Mouse (Mus musculus) heart, postnatal 0 days (tissue): Measurements from ENCODE around the gene 4930402F06Rik. TPM values are rescaled to one million over a fixed set of nuclear protein-coding genes. Genes with fewer than 3 reads are reported as not detected.

Experiments
- ATAC-seq: fragments of 200-750 bp; cut with Nextera tagmentation; 2 replicates; pipeline ENCODE4 v1.8.0; 2017; ENCODE audit warnings: low read depth, moderate number of reproducible peaks, moderate library complexity; ENCODE audit not compliant: insufficient read depth
- DNase-seq: peaks from one replicate; pipeline ENCODE4 v3.0.0-alpha.2; 2016; ENCODE audit warnings: low spot score
- H3K27ac ChIP-seq: fragments of 300-500 bp; sonication (generic); 2 replicates; pipeline ENCODE4 v1.5.1; 2014; ENCODE audit warnings: low read depth, mild to moderate bottlenecking
- H3K27me3 ChIP-seq: fragments of 300-500 bp; sonication (generic); 2 replicates; pipeline ENCODE4 v1.6.1; 2014; ENCODE audit warnings: low read length, mixed read lengths; ENCODE audit not compliant: control insufficient read depth, insufficient read depth
- H3K36me3 ChIP-seq: fragments of 300-500 bp; sonication (generic); replicated peaks from 2 replicates; pipeline ENCODE4 v1.6.1; 2014; ENCODE audit warnings: low read length, mixed read lengths; ENCODE audit not compliant: control insufficient read depth, insufficient read depth
- H3K4me1 ChIP-seq: fragments of 300-500 bp; sonication (generic); 2 replicates; pipeline ENCODE4 v1.6.1; 2014; ENCODE audit warnings: antibody characterized with exemption; ENCODE audit not compliant: control insufficient read depth, insufficient read depth
- H3K4me2 ChIP-seq: fragments of 300-500 bp; sonication (generic); 2 replicates; pipeline ENCODE4 v1.6.1; 2014; ENCODE audit warnings: low read depth, mild to moderate bottlenecking, low read length, moderate library complexity
- H3K4me3 ChIP-seq: fragments of 300-500 bp; sonication (generic); 2 replicates; pipeline ENCODE4 v1.5.1; 2014; ENCODE audit warnings: low read depth, low read length
- H3K9ac ChIP-seq: fragments of 300-500 bp; sonication (generic); replicated peaks from 2 replicates; pipeline ENCODE4 v1.6.1; 2014; ENCODE audit warnings: low read depth, low read length, mixed read lengths
- H3K9me3 ChIP-seq: fragments of 300-500 bp; sonication (generic); replicated peaks from 2 replicates; pipeline ENCODE4 v1.6.1; 2016; ENCODE audit warnings: low read length; ENCODE audit not compliant: control insufficient read depth
- CTCF ChIP-seq: IDR thresholded peaks from 2 replicates; pipeline ENCODE4 v1.5.1; 2016; ENCODE audit warnings: antibody characterized with exemption, control low read depth, low read depth
- EP300 ChIP-seq: IDR thresholded peaks from 2 replicates; pipeline ENCODE4 v1.6.1; 2016; ENCODE audit warnings: antibody characterized with exemption, low read depth
- WGBS: fragments of 180-500 bp; shearing (Covaris S2); extraction: QIAGEN DNeasy Blood & Tissue Kit; methylation state at CpG from one replicate; pipeline ENCODE4 v1.1.7; 2014; 5-methylcytosine and 5-hydroxymethylcytosine counted together
- polyA plus RNA-seq: library from polyadenylated mRNA; unstranded; fragments of >200 nt; fragmentation: Nextera tagmentation; extraction: Ambion mirVana; gene quantifications from 2 replicates; pipeline ENCODE4 v1.2.1, GENCODE M21; 2015
- total RNA-seq: library from RNA; depleted of rRNA; stranded (reverse); fragments of >200 nt; gene quantifications from 2 replicates; pipeline ENCODE4 v1.2.3, GENCODE M21; 2014; ENCODE audit warnings: low replicate concordance

4930402F06Rik gene
- total and polyA plus RNA-seq, 2 experiments from 2014 or later, result not detected

- 61% methylated on average over 1 of the region's 1 CpGs for WGBS
- no peak for TF ChIP-seq EP300
- no peak for TF ChIP-seq CTCF
Measured at GRCm38 (mm10) chr2:35338036-35338435, 58.9 kb downstream of the 4930402F06Rik start.

GRCm38 (mm10) chr2:35337419-35337818 is 59.6 kb downstream of the 4930402F06Rik start:
- Histone ChIP-seq H3K27ac (peak overlapping the region; percentile 89), H3K27me3 (no peaks in the 10 kb centered on the region), H3K9ac (0 out of 2 replicates have a peak overlapping the region, but pooled peaks have one; percentile 35), H3K36me3 (no peaks in the 10 kb centered on the region), H3K4me2 (peak overlapping the region; percentile 88), H3K4me3 (peak overlapping the region; percentile 79), H3K9me3 (no peaks in the 10 kb centered on the region), H3K4me1 (peaks cover 13% of the 10 kb centered on the region)
- ATAC-seq (no peak), DNase-seq (no peak)
- 46% methylated on average over 10 of the region's 10 CpGs for WGBS
- TF ChIP-seq EP300 (no peak), CTCF (no peak)

More at GRCm38 (mm10) chr2:35338036-35338435, 58.9 kb downstream of the 4930402F06Rik start:
- DNase-seq (no peak), ATAC-seq (no peak)
- Histone ChIP-seq H3K9ac (no peak overlapping the region), H3K4me1 (peaks cover 14% of the 10 kb centered on the region), H3K9me3 (no peaks in the 10 kb centered on the region), H3K36me3 (no peaks in the 10 kb centered on the region), H3K27ac (peak overlapping the region; percentile 46), H3K4me2 (no peak overlapping the region), H3K4me3 (no peak overlapping the region), H3K27me3 (no peaks in the 10 kb centered on the region)

GRCm38 (mm10) chr2:35336388-35337280 is 60.3 kb downstream of the 4930402F06Rik start, which contains the start of gene Stom:
Gene Stom, minus strand, starts transcription at chr2:35336976.
- TF ChIP-seq CTCF, result peak; percentile 12; the same call in 1 of the 2 replicates
- TF ChIP-seq EP300, result no peak; the same call in 1 of the 2 replicates
- ATAC-seq (peak; percentile 100), DNase-seq (peak; percentile 98)
- under 1% methylated on average over 45 of the region's 45 CpGs for WGBS
- Histone ChIP-seq H3K36me3 (no peaks in the 10 kb centered on the region), H3K9ac (peak within 1 kb of the TSS; percentile 78), H3K4me2 (peak within 1 kb of the TSS; percentile 88), H3K4me1 (peaks cover 17% of the 10 kb centered on the region), H3K27ac (peak within 1 kb of the TSS; percentile 89), H3K4me3 (peak within 1 kb of the TSS; percentile 79), H3K27me3 (no peaks in the 10 kb centered on the region), H3K9me3 (no peaks in the 10 kb centered on the region)

GRCm38 (mm10) chr2:35335620-35336019 is 61.4 kb downstream of the 4930402F06Rik start:
- Histone ChIP-seq H3K27me3 (no peaks in the 10 kb centered on the region), H3K4me1 (peaks cover 17% of the 10 kb centered on the region), H3K4me3 (peak overlapping the region; percentile 79), H3K27ac (peak overlapping the region; percentile 89), H3K4me2 (peak overlapping the region; percentile 88), H3K9ac (peak overlapping the region; percentile 78), H3K36me3 (no peaks in the 10 kb centered on the region), H3K9me3 (no peaks in the 10 kb centered on the region)
- DNase-seq, result no peak
- ATAC-seq, result no peak
- no peak for TF ChIP-seq EP300
- TF ChIP-seq CTCF, result no peak
- WGBS, result 28% methylated on average over 7 of the region's 7 CpGs

GRCm38 (mm10) chr2:35333670-35334069 is 63.3 kb downstream of the 4930402F06Rik start:
- ATAC-seq (no peak), DNase-seq (no peak)
- Histone ChIP-seq H3K4me1 (peaks cover 17% of the 10 kb centered on the region), H3K9me3 (no peaks in the 10 kb centered on the region), H3K27ac (no peak overlapping the region), H3K4me2 (no peak overlapping the region), H3K36me3 (0 out of 2 replicates have a peak, but pooled peaks cover 4% of the 10 kb centered on the region), H3K9ac (no peak overlapping the region), H3K4me3 (no peak overlapping the region), H3K27me3 (no peaks in the 10 kb centered on the region)
- TF ChIP-seq CTCF (no peak), EP300 (no peak)
